Mouse (Mus musculus) adrenal gland, adult 18-20 months (tissue): ENCODE results near the gene Zbbx. TPM values are rescaled to one million over a fixed set of nuclear protein-coding genes. Genes with fewer than 3 reads are reported as not detected.

ENCODE experiments used
- DNase-seq, 2 experiments: peaks; one replicate each; pipeline ENCODE4 v3.0.0; 2021 to 2022; ENCODE audit warnings: low spot score in 2 of 2
- long read RNA-seq, 2 experiments: library from polyadenylated mRNA; stranded (forward); transcript quantifications; one replicate each; pipeline ENCODE4 v2.0.0; 2021
- total RNA-seq, 2 experiments: library from RNA; stranded (reverse); gene quantifications; 1 replicate in 1 of 2; 2 replicates in 1 of 2; pipeline ENCODE4 v1.2.3; 2021

Zbbx gene
- not detected for total RNA-seq
- long read RNA-seq, experiment 1: 0 reads
- long read RNA-seq, experiment 2: 0 reads

GRCm38 (mm10) chr3:75164838-75165496 is at the start of gene Zbbx:
Gene Zbbx (minus strand): TSS chr3:75165034.
- no peak for DNase-seq

DNA sequence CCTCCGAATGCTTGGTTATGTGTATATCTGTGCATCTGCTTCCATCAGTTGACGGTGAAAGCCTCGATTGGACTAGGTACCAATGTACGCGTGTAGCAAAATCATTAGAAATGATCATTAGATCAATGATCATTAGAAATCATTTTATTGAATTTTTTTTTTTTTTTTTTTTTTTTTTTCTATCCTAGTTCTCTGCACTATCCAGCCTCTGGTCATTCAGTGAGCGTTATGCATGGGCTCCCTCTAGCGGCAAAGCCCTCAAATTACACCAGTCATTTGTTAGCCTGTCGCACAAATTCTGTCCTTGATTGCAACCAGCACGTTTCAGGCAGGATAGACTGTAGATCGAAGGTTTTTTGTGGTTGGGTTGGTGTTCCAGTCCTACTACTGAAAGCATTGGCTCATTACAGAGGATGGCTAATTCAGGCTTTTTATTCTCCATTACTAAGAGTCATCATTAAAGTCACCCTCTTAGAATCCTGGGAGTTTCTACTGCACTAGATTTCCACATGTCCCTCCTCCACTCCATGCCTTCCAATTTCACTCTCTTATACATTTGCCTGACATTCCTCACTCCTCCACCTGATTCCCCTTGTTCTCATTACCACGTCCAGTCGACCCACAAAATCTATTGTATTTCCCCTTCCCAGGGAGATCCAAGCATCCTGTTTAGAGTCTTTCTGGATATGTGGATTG is 38.1 kb upstream of the Zbbx start:
- peak; percentile 30 to 44 for DNase-seq

DNA sequence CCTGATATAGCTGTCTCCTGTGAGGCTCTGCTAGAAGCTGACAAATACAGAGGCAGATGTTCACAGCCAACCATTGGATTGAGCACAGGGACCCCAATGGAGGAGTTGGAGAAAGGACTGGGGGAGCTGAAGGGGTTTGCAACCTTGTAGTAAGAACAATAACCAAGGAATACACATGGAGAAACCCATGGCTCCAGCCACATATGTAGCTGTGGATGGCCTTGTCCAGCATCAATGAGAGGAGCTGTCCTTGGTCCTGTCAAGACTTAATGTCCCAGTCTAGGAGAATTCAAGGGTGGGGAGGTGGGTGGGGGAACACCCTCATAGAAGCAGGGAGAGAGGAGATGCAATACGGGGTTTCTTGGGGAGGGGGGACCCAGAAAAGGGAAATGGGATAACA is 17.8 kb upstream of the Zbbx start:
- DNase-seq: no peak

DNA sequence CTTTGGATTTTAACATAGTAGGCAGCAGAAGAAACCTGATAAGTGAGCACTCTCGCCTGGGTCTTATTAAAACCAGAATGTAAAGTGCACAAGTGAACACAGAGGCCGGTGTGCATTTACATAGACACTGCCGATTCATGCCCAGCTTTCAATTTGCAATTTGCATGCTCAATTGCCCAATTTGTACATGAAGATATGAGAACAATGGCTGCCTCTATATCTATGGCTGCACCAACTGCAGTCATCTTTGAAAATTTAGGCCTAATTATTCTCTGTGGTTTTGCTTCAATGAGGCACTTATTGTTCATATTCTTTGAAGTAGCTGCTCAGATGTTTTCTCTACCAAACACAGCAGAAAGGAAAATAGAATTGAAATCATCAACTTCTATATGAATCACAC is 23.0 kb downstream of the Zbbx start:
- DNase-seq: no peak

GRCm38 (mm10) chr3:75104867-75105266 is 60.0 kb downstream of the Zbbx start:
- no peak for DNase-seq

GRCm38 (mm10) chr3:75085762-75086161 is 79.1 kb downstream of the Zbbx start:
- no peak for DNase-seq

DNA sequence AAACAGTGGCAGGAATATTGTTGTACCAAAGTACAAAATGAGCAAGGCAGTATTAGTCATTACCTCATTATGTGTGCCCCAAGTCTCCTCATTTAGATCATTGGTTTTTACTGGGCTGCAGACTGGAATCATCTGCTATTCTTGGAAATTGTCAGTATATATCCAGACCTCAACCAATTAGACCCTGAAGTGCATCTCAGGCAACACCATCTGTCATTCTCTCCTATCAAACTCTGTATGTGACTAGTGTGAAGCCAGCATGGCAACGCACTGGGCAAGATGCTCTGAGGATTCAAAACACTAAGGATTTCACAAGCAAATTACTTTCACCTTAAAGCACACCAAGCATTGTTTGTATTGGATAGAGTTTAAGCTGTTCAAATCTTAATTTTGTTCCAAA is 85.9 kb downstream of the Zbbx start:
- DNase-seq: no peak

DNA sequence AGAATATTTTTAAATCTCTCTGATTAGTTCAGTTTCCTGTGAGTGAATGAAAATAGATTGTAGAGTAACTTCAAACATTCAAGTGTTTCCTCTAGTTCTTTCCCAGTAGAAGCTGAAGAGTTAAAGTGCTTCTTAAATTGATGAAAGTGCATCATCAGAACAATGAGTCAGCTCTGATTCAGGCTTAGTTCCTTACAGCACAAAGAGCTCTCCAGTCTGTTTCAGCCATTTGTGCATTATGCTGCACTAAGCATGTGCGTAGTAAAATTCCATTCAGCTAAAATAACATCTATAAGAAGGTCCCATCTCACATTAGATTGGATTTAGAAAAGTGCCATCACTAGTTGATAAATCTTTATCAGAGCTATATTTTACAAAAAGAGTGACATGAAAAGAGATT is 155.1 kb downstream of the Zbbx start:
- no peak for DNase-seq

Other genes with a start within 250 kb of the Zbbx start
- gene Serpini2, start 105.0 kb upstream of the Zbbx start, total RNA-seq: not detected